Mouse (Mus musculus) 416B (cell line): ENCODE data around the gene Mthfd2.
"Not testable (repeated sequence)": the region's sequence is repeated elsewhere in the genome, so short reads cannot be mapped to it uniquely, and the experiment has no call there.

Experiments used
- DNase-seq: peaks from one replicate; pipeline ENCODE4 v3.0.0; 2011; ENCODE audit warnings: low read depth

Gene Mthfd2

DNA sequence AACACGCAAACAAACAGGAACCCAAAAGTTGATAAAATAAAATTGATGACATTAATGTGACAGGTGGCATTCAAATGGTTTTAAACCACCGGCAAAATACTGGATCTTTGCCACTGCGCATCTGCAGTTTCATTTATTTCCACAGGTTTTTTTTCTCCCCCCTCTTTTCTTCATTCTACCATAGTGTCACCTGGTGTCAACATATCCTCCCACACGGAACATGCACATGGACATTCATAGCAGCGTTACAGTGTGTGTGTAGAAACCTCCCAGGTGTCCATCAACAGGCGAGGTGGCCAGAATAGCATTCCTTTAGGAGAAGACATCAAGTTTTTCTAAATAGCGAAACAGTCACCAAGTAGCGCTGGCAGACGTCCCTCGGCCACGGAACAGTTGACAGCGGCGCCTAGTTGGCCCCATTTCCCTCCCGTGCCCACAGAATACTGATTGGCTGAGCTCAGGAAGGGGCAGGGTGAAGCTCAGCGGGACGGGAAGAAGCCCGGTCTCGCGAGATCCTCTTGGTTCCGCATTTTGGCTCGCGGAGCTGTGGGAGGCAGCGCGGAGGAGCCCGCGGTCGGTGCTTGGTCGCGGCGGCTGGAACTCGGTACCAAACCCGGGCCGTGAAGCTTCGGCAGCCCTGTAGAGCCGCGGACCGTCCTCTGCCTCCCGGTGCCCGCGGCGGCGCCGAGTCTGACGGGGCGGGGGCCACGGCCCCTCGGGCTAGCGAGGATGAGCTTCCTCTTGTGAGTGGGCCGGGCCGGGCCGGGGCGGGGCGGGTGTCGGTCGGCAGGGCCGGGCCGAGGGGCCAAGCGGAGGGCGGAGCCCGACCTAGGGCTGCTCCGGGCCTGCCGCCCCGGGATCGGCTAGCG, at the start of gene Mthfd2, which contains the start of gene Mob1a:
Gene Mthfd2, minus strand, starts transcription at position 384 of the 869 bp plus-strand sequence.
Gene Mob1a, plus strand, starts transcription at position 492 of the 869 bp plus-strand sequence.
- DNase-seq: peak; percentile 97

GRCm38 (mm10) chr6:83373704-83374300, 48.1 kb upstream of the Mthfd2 start:
- DNase-seq: no peak

GRCm38 (mm10) chr6:83371350-83371749, 45.6 kb upstream of the Mthfd2 start:
- DNase-seq: no peak

GRCm38 (mm10) chr6:83370316-83370965, 44.7 kb upstream of the Mthfd2 start:
- no peak for DNase-seq

- no peak for DNase-seq
These were observed 37.4 kb upstream of the Mthfd2 start for GRCm38 (mm10) chr6:83363075-83363474.

DNA sequence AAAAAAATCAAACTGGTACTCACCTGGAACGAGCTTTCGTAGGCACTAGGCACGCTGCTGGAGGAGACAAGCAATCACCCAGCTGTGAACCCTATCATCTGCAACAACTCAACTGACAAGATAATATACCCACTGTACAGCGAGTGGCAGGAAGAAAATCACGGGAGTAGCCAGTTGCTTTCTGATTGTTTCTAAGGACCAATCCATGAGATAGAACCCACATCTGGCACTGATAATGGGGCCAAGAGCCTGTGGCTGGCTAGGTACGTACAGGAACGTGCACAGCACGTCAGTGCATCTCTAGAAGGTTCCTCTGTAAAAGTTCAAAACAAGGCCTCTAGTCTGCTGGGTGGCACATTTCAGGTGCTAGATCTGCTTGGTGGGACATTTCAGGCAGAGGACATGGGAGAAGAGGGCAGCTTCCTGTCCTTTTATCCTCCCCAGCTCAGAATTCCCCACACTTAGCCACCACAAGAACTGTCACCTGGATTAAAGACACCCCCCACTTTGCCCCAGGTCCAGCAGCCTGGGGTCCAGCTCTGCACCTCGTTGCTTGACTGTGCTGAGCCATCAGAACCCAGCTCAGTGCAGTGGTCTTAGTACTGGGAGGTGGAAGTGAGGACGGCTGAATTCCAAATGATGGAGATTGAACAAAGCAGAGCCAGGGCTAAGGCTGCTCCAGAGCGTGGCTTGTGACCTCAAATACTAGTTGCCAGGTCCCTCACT, 36.0 kb upstream of the Mthfd2 start:
- DNase-seq: no peak

- DNase-seq: no peak
These were observed 31.7 kb upstream of the Mthfd2 start for GRCm38 (mm10) chr6:83357436-83357835.

- peak; percentile 77 for DNase-seq
These were observed 30.9 kb upstream of the Mthfd2 start for GRCm38 (mm10) chr6:83356569-83357138.

DNA sequence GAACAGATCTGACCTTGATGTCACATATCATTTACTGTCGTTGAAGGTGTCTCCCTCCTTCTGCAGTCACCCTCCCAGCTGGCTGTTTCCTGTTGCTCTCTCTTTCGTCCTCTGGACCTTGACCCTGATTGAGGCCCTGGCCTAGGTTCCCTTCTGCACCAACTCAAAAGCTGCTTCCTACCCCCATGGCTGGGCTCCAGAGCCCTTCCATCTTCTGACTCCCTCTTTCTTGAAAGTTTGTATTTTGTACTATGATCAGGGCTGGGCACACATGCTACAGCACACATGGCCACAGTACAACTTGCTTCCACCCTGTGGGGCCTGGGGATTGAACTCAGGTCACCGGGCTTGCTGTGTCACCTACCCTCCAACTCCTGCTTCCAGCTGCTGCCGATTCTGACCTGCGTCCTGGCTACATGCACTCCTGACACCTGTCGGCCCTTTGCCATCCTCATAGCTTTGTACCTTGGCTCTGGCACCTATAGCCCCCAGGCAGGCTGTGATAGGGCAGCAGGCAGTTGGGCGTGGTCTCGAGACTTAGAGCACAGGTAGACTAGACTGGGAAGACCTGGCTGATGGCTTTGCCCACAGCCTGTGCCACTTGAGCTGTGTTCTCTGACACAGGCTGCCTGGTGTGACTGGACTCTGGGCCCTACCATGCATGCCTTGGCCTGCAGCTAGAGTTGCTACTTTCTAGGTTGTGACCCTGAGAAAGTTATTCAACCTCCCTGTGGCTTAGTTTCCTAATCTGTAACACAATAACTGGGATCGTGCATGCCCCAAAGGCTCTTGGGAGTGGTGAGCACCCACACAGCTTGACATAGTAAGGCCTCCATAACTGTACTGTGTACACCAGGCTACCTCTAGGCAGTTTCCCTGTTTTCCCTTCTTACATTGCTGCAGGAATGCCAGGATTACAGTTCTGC, 29.4 kb upstream of the Mthfd2 start:
- no peak for DNase-seq

DNA sequence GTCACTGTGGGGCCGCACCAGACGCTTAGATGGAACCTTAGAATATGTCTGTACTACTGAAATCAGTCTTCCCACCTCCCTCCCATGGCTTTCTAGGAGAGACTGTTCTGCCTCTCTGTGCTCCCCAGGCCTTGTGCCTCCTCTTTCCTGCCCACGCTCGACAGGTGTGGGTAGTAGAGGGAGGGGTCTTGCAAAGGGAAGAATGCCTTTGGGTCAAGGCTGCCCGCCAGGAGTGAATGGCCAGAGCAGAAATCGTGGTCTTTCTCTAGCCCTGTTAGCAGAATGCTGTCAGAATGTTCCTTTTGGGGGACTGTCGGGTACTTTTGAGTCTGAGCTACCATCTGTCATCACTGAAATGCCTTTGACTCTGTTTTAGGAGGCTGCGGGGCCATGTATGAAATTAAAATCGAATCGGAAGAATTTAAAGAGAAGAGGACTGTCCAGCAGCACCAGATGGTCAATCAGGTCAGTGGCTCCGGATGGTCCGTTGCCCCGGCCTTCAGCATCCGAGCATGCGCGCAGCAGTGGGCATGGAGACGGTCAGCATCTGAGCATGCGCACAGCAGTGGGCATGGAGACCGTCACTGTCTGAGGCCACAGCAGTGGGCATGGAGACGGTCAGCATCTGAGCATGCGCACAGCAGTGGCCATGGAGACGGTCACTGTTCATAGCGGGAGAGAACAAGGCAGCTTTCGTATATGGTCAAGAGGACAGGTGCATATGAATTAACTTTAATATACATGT, 27.1 kb upstream of the Mthfd2 start:
- DNase-seq: no peak

- no peak for DNase-seq
These were observed 25.9 kb upstream of the Mthfd2 start for GRCm38 (mm10) chr6:83351490-83352160.

DNA sequence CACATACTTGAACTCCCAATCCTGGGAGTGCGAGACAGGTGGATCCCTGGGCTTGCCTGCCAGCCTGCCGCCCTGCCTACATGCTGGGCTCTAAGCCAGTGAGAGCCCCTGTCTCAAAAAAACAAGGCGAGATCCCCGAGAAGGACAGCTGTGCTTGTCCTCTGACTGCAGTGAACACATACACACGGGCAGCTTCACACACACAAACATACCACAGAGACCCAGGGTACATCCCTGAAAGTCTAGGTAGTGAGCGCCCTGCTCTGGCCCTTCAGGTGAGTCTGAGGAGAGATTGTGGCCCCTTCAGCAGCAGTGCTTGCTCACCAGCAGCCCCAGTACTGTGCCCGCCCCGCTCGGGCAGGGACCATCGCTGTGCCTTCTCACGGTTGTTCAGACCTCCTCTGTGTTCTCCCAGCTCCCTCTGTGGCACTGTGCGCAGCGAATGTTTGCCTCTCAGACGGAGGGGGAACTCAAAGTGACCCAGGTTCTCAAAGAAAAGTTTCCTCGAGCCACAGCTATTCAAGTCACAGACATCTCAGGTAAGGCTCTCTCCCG, 25.2 kb upstream of the Mthfd2 start:
- no peak for DNase-seq

DNA sequence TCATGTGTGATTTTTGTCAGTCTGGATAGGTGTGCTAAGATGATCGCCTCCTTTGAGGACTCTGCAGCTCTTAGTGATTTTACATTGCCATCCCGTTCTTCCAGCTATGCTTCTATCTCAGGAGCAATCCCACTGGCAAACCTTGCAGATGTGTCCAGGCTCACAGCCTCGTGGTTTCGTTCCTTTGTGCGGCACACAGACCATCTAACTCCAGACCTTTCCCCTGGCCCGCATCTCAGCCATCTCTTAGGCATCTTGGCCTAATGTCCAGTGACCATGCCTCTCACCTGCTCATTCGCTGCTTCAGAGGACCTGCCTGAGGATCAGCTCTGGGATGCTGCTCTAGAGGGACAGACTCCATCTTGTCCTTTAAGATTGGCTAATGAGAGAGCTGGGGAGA, 24.5 kb upstream of the Mthfd2 start:
- DNase-seq: no peak

DNA sequence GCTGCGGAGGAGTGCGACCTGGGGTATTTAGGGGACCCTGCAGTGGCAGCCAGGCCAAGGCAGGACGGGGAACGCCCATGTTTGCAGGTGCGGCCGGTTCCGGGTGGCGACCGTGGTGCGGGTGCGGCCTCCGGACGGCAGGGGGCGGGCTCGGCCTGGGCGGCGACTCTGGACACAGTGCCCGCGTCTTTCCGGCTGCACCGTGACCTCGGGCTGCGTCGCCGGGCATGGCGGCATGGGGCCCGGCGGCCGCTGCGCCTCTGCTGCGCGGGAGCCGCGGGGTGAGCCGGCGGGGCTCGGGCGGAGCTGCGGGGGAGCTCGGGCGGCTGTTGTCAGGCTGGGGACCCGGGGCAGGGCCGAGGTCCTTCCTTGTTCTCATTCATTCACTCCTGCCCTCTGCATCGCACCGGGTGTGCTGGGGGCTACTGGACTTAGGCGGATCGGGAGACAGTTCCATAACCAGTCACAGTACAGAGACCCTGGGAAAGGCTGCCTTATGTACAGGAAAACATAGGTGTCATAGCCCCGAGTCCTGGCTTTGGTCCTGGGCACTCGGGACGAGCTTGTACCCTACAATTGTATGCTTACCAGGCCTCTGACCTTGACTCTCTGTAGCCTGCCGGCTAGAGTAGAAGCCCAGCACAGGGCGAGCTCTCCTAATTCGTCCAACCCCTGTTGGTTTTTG, 23.7 kb upstream of the Mthfd2 start:
- DNase-seq: peak; percentile 77

DNA sequence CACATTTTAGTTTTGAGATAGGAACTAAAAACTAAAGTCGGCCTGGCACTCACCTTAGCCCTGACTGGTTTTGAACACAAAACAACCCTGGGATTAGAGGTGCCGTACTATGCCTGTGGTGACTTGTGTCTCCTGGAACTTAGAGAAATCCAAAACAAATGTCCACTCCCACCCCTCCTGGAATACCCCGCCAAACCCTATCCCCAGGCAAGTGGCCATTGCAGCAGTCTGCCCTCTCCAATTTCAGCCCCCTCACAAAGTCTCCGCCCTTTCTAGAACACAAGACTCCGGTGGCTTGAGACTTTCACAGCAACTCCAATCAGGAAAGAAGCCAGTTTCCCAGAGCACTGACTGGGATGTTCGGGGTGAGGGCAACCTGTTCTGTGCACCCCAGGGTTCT, 23.2 kb upstream of the Mthfd2 start, which contains the start of gene Bola3:
Gene Bola3, plus strand, starts transcription at position 275 of the 400 bp plus-strand sequence.
- DNase-seq: peak; percentile 72

- no peak for DNase-seq
These were observed 22.2 kb upstream of the Mthfd2 start for GRCm38 (mm10) chr6:83347916-83348315.

GRCm38 (mm10) chr6:83345285-83345684, 19.6 kb upstream of the Mthfd2 start:
- DNase-seq: not testable (repeated sequence)

GRCm38 (mm10) chr6:83342957-83343356, 17.2 kb upstream of the Mthfd2 start:
- no peak for DNase-seq
